Mouse (Mus musculus) ES-Bruce4 (cell line): ENCODE measurements at regions not wholly inside any gene's neighbourhood (a gene's known extent, or its start where the extent isn't known, plus 50 kb on each side); places are given as distances from the start of the nearest gene placed in this dataset.

Experiments used
- CTCF ChIP-seq: IDR thresholded peaks from one replicate; pipeline ENCODE4 v1.8.1; 2011; ENCODE audit warnings: low read depth, low read length
- EP300 ChIP-seq: IDR thresholded peaks from 2 replicates; pipeline ENCODE4 v1.6.1; 2011; ENCODE audit warnings: low read depth, low read length; ENCODE audit not compliant: insufficient read depth
- POLR2A ChIP-seq: IDR thresholded peaks from one replicate; pipeline ENCODE4 v1.8.1; 2011; ENCODE audit warnings: low read length; ENCODE audit not compliant: insufficient read depth

GRCm38 (mm10) chr13:107485400-107486017 is 463.6 kb upstream of the Kif2a start:
- no peak for TF ChIP-seq CTCF
- TF ChIP-seq POLR2A, result no peak
- no peak for TF ChIP-seq EP300
